Mouse (Mus musculus) layer of hippocampus, postnatal 10 days (tissue): Measurements from ENCODE around the gene Kank4. TPM values are rescaled to one million over a fixed set of nuclear protein-coding genes. Genes with fewer than 3 reads are reported as not detected.
"Not testable (repeated sequence)": the region's sequence is repeated elsewhere in the genome, so short reads cannot be mapped to it uniquely, and the experiment has no call there.

Source experiments
- DNase-seq, 2 experiments: peaks; one replicate each; pipeline ENCODE4 v3.0.0; 2021; ENCODE audit warnings: low spot score in 2 of 2
- long read RNA-seq: library from polyadenylated mRNA; stranded (forward); transcript quantifications from one replicate; pipeline ENCODE4 v2.0.0, GENCODE M21; 2023
- total RNA-seq, 2 experiments: library from RNA; stranded (reverse); gene quantifications; 2 replicates each; pipeline ENCODE4 v1.2.3; 2021

Gene Kank4
- 1 to 10 TPM; 2.8 to 3.0 TPM for total RNA-seq
- long read RNA-seq, partial matches to known transcripts: 0 of 1 reads
- long read RNA-seq, other reads (novel, unspliced or antisense): 1 of 1 reads

DNA sequence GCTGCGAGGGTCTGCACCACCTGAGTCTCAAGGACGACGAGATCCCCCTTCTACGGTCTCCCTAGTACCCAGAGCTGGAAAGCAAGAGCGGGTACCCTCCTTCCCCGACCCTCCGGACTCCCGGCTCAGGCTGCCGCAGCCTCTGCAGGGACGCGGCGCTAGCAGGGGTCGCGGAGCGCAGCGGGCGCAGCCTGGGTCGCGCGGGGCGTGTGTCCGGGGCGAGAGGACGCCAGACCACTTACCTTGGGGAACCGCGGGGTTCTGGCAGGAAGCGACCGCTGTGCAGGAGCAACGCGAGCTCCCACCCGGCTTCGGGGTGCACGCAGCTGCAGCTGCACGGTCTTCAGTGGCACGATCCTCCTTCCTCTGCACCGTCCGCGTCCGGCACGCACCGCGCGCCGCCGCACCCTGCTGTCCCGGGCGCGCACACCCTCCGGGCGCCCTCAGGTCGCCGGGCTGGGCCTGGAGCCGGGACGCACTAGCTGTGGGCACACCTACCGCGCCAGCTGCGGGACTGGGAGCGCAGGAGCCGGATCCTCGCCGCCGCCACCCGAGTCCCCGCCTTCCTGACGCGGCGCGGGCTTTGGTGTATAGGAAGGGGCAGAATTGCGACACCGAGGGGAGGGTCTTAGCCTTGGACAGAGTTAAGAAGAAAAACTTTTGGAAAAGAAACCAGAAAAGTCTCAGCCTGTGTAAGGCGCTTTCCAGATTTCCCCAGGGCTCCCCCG lies at the start of gene Kank4:
Gene Kank4 (minus strand): TSS at position 354 of the 728 bp plus-strand sequence.
- DNase-seq: peak in 1 of 2 experiments; percentile 22

GRCm38 (mm10) chr4:98865386-98866237 lies 48.3 kb upstream of the Kank4 start:
- peak; percentile 35 to 57 for DNase-seq

DNA sequence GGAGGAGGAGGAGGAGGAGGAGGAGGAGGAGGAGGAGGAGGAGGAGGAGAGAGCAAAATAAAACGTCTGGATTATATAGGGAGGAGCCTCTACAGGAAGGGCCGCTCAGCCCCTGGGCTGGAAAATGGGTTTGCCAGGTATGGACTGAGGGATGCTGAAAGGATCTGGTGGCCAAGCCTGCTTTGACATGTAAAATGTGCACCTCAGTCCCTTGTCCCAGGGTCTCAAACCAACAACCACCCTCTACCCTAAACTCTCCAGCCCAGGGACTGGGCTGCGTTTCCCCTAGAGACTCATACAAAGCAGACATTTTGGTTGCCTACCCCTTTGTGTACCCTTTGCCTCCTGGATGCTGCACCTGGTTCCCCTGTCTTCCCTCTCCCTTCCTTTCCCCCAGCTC lies 47.2 kb upstream of the Kank4 start:
- DNase-seq: no peak

GRCm38 (mm10) chr4:98864094-98864493 lies 46.8 kb upstream of the Kank4 start:
- no peak for DNase-seq

DNA sequence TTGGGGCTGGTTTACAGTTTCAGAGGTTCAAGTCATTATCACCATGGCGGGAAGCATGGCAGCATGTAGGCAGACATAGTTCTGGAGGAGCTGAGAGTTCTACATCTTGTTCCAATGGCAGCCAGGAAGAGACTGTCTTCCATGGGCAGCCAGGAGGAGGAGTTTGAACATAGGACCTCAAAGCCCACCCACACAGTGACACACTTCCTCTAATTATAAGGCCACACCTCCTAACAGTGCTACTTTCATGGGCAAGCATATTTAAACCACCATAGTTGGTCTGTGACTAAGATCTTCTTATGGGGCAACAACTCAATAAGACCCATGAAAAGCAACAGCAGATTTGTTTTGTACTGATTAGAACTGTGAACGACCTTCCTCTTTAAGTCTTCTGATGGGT lies 46.1 kb upstream of the Kank4 start:
- DNase-seq: no peak

GRCm38 (mm10) chr4:98858151-98858855 lies 41.0 kb upstream of the Kank4 start:
- no peak for DNase-seq

DNA sequence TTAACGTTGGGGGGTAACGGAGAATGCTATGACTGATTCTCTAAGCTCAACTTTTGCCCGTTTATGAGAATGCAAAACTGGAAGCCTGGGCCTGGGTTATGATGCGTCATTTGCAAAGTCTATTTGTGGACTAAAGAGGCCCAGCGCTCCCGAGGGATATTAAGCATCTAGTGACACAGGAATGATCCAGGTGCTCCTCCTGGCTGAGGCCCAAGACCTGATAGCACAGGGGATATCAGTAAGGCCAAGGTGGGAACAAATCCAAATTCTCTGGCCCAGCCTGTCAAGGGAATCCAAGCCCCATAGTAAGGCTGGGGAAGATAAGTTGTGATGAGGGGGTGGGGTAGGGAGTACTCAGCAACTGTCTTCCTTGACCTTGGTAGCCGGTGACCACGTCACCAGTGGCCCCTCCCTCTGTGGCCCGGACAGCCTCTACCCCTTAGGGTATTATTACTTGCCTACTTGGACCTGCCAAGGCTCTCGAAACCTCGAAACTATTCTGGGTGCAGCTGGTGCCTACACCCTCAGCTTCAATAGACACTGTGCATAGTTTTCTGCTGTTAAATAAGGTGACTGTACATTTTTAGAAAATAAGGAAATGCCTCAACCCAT lies 39.8 kb upstream of the Kank4 start:
- no peak for DNase-seq

DNA sequence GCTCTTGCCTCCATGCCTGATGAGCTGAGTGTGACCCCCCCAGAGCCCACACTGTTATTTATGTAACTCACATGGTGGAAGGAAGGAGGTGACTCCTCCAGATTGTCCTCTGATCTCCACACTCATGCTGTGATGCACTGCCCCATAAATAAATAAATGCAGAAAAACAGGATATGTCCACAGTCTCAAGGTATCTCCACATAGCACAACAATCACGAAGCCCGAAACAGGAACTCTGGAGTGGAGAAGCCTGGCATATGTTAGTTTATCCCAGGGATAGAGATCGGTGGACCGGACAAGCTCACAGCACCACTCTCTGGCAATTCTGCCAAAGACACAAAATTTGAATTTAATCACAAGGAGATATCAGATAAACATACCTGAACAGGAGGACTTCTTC lies 36.6 kb upstream of the Kank4 start:
- no peak for DNase-seq

GRCm38 (mm10) chr4:98850485-98850884 lies 33.1 kb upstream of the Kank4 start:
- DNase-seq: not testable (repeated sequence)

- DNase-seq: no peak
These were observed 30.0 kb upstream of the Kank4 start for GRCm38 (mm10) chr4:98847120-98847885.

DNA sequence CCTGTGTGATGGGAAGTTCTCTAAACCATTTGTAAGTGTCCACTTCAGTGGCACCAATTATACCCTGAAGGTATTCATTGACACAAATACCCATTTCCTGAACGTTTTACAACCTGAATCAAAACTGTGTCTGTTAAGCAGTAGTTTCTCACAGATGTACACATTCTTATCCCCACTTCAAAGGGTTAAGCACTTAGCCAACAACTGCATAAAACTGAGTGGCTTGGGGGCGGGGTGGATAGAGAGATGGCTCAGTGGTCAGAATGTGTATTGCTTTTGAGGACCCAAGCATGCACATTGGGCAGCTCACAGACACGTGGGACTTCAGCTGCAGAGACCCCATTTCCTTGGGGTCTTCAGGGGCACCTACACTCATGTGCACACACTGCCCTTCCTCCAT lies 29.1 kb upstream of the Kank4 start:
- no peak for DNase-seq

DNA sequence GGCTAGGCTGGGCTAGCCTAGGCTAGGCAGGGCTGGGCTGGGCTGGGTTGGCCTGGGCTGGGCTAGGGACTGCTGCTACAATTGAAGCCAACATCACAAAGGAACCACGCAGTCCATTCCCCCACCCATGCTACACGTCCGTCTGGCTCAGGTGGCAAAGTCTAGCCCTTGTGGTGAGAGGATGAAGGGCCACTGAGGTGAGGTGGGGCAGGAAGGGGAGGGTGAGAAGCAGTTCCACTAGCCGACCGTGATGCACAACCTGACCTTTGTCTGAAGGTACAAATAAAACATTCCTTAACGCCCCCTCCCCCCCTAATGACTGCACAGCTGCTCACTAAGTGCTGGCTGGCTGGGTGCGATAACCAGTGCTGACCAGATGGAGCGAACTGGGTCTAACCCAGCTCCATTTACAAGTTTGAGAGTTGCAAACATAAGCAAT lies 28.4 kb upstream of the Kank4 start:
- peak; percentile 14 to 17 for DNase-seq

DNA sequence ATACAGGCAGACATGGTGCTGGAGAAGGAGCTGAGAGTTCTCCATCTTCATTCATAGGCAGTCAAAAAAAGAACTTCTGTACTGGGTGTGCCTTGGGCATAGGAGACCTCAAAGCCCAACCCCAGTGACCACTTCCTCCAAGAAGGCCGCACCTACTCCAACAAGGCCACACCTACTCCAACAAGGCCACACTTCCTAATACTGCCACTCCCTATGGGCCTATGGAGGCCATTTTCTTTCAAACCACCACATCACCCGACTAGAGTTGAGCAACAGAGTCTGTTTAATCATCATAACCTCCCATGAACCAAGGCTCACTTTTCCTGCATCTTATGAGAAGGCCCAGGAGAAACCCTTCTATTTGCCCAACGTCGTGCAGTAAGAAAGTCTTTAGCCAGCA lies 27.9 kb upstream of the Kank4 start:
- DNase-seq: no peak

GRCm38 (mm10) chr4:98843906-98844597 lies 26.7 kb upstream of the Kank4 start:
- DNase-seq: no peak

GRCm38 (mm10) chr4:98841251-98841650 lies 23.9 kb upstream of the Kank4 start:
- DNase-seq: not testable (repeated sequence)

- DNase-seq: no peak
These were observed 23.2 kb upstream of the Kank4 start for GRCm38 (mm10) chr4:98840526-98840925.

DNA sequence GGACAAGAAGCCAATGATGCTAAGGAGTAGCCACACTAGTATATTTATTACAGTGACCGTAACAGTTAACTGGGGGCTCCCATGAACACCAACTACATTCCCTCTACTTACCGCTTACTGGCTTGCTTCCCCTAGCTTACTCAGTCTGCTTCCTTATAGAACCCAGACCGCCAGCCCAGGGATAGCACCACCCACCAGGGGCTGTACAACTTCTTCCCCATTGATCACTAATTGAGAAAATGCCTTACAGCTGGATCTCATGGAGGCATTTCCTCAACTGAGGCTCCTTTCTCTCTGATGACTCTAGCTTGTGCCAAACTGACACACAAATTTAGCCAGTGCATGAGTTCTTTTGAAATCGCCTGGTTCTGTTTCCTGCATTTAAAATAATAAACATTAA lies 21.6 kb upstream of the Kank4 start:
- no peak for DNase-seq

DNA sequence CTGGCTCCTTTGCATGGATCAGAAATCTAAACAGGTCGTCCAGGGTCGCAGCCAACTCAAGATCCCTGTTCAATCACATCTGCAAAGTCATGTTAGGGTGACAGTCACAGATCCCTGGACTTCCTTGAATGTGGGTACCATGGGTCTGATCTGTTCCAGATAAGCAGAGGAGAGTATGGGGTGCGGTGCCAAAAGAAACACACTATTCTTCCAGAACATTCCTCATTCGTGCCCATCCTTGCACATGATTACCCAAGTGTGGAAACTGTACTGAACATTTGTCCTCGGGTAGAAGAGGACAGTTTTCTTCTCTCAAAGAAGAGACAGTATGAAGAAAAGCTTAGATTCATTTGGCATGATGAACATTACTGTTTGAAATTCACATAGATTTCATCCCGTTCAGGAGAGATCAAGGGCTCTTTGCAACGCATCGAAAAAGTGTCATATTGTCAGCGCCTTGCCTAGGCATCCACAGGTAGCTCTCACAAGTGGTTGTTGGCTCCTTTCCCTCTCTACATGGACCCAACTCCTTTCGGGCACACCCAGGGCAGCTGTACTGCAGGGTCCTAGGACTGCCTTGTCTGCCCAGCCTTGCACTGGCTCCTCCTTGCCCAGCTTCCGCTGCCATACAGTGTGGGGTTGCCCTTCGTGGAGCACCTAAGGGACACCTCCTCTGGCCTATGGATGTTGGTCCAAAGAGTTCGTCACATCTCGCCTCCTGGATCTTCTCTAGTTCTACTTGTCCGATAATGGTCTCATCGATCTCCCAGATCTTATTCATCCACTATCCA lies 20.6 kb upstream of the Kank4 start:
- DNase-seq: no peak

DNA sequence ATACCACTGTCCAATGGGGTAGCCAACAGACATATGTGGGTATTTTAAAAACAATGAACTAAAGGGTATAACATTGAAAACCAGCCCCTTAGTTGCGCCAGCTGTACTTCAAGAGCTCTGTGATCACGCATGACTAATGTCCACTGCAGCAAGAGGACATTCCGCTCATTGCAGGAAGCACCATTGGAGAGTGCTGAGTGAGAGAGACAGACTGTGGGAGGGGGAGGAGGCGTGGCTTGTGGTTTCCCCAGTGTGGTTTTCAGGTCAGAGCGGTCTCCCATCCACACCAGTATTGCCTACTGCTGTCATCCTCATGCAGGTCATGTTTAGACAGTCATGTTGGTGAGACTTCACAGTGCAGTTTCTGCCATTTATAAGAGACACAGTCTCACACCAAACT lies 19.2 kb upstream of the Kank4 start:
- DNase-seq: no peak
